Mouse (Mus musculus) liver, postnatal 0 days (tissue): ENCODE measurements around the gene Capns1. TPM values are rescaled to one million over a fixed set of nuclear protein-coding genes. Genes with fewer than 3 reads are reported as not detected.
"Not testable (repeated sequence)": the region's sequence is repeated elsewhere in the genome, so short reads cannot be mapped to it uniquely, and the experiment has no call there.

Experiments
- ATAC-seq: fragments of 200-750 bp; cut with Nextera tagmentation; 2 replicates; pipeline ENCODE4 v1.8.0; 2017; ENCODE audit warnings: mild to moderate bottlenecking, moderate library complexity
- DNase-seq: peaks from one replicate; pipeline ENCODE4 v3.0.0-alpha.2; 2016
- H3K27ac ChIP-seq: fragments of 300-500 bp; sonication (generic); 2 replicates; pipeline ENCODE4 v1.5.1; 2014; ENCODE audit warnings: antibody characterized with exemption, moderate library complexity, mild to moderate bottlenecking, low read depth
- H3K27me3 ChIP-seq: fragments of 300-500 bp; sonication (generic); 2 replicates; pipeline ENCODE4 v1.6.1; 2014; ENCODE audit warnings: low read length, control low read depth, mixed read lengths; ENCODE audit not compliant: insufficient read depth
- H3K36me3 ChIP-seq: fragments of 300-500 bp; sonication (generic); replicated peaks from 2 replicates; pipeline ENCODE4 v1.6.1; 2014; ENCODE audit warnings: mild to moderate bottlenecking, control low read depth, low read length, moderate library complexity, mixed read lengths; ENCODE audit not compliant: insufficient read depth
- H3K4me1 ChIP-seq: fragments of 300-500 bp; sonication (generic); 2 replicates; pipeline ENCODE4 v1.6.1; 2014; ENCODE audit warnings: antibody characterized with exemption, mild to moderate bottlenecking, control low read depth; ENCODE audit not compliant: insufficient read depth
- H3K4me2 ChIP-seq: fragments of 300-500 bp; sonication (generic); 2 replicates; pipeline ENCODE4 v1.6.1; 2014; ENCODE audit warnings: low read depth, mild to moderate bottlenecking, low read length, moderate library complexity, mixed read lengths
- H3K4me3 ChIP-seq: fragments of 300-500 bp; sonication (generic); 2 replicates; pipeline ENCODE4 v1.5.1; 2014; ENCODE audit warnings: low read depth, low read length
- H3K9ac ChIP-seq: fragments of 300-500 bp; sonication (generic); replicated peaks from 2 replicates; pipeline ENCODE4 v1.6.1; 2014; ENCODE audit warnings: mild to moderate bottlenecking, moderate library complexity
- H3K9me3 ChIP-seq: fragments of 300-500 bp; sonication (generic); 2 replicates; pipeline ENCODE4 v1.6.1; 2016; ENCODE audit warnings: mild to moderate bottlenecking, control low read depth, low read length, mixed read lengths
- CTCF ChIP-seq: sonication (generic); IDR thresholded peaks from 2 replicates; pipeline ENCODE4 v1.5.1; 2016; ENCODE audit warnings: antibody characterized with exemption, low read depth
- EP300 ChIP-seq: IDR thresholded peaks from 2 replicates; pipeline ENCODE4 v1.6.1; 2016; ENCODE audit warnings: antibody characterized with exemption, low read depth, mild to moderate bottlenecking
- WGBS: fragments of 180-500 bp; shearing (Covaris S2); extraction: QIAGEN DNeasy Blood & Tissue Kit; methylation state at CpG from one replicate; pipeline ENCODE4 v1.1.7; 2014; ENCODE audit not compliant: insufficient replicate concordance; 5-methylcytosine and 5-hydroxymethylcytosine counted together
- polyA plus RNA-seq: library from polyadenylated mRNA; unstranded; fragments of >200 nt; fragmentation: Nextera tagmentation; extraction: Ambion mirVana; gene quantifications from 2 replicates; pipeline ENCODE4 v1.2.1, GENCODE M21; 2015

Gene Capns1
- polyA plus RNA-seq, 1 experiment from 2014 or later, result 30.2 TPM

- TF ChIP-seq CTCF (no peak), EP300 (no peak)
- peak within 1 kb of the TSS; percentile 38 for H3K4me3 ChIP-seq
- peaks cover 6% of the 10 kb centered on the region for H3K4me1 ChIP-seq
- ATAC-seq (peak; percentile 86), DNase-seq (peak; percentile 89)
- H3K4me2 ChIP-seq, result peak within 1 kb of the TSS; percentile 77
- under 1% methylated on average over 11 of the region's 11 CpGs for WGBS
- H3K9ac ChIP-seq, result 0 out of 2 replicates have a peak within 1 kb of the TSS, but pooled peaks have one; percentile 0
- no peak within 1 kb of the TSS for H3K27ac ChIP-seq
- H3K9me3 ChIP-seq, result no peaks in the 10 kb centered on the region
- H3K36me3 ChIP-seq, result peaks cover 30% of the 10 kb centered on the region
- no peaks in the 10 kb centered on the region for H3K27me3 ChIP-seq
Observed at GRCm38 (mm10) chr7:30183879-30184289, 14.7 kb downstream of the Capns1 start, which contains the start of gene Cox7a1. TSS of gene Cox7a1 (plus strand) at chr7:30184144.

- H3K9me3 ChIP-seq, H3K27ac ChIP-seq, H3K9ac ChIP-seq, H3K4me3 ChIP-seq, DNase-seq, H3K27me3 ChIP-seq, H3K4me1 ChIP-seq, ATAC-seq: not testable (repeated sequence)
- H3K4me2 ChIP-seq, result peak overlapping the region; percentile 77; the same call in 1 of the 2 replicates
- WGBS, result 68% methylated on average over 7 of the region's 7 CpGs
- H3K36me3 ChIP-seq, result peaks cover 23% of the 10 kb centered on the region
Observed at GRCm38 (mm10) chr7:30183189-30183588, 15.4 kb downstream of the Capns1 start.

- H3K4me1 ChIP-seq, DNase-seq, H3K27me3 ChIP-seq, H3K9ac ChIP-seq, H3K9me3 ChIP-seq, ATAC-seq, H3K4me3 ChIP-seq, H3K4me2 ChIP-seq, H3K27ac ChIP-seq: not testable (repeated sequence)
- 90% methylated on average over 9 of the region's 10 CpGs for WGBS
- peaks cover 17% of the 10 kb centered on the region for H3K36me3 ChIP-seq
Observed at GRCm38 (mm10) chr7:30181929-30182328, 16.7 kb downstream of the Capns1 start.

GRCm38 (mm10) chr7:30181308-30181707, 17.3 kb downstream of the Capns1 start:
- Histone ChIP-seq H3K27ac (no peak overlapping the region), H3K4me1 (peaks cover 6% of the 10 kb centered on the region), H3K9ac (no peak overlapping the region), H3K4me2 (no peak overlapping the region), H3K4me3 (no peak overlapping the region), H3K36me3 (peaks cover 11% of the 10 kb centered on the region), H3K27me3 (no peaks in the 10 kb centered on the region), H3K9me3 (no peaks in the 10 kb centered on the region)
- peak; percentile 80 for DNase-seq
- TF ChIP-seq EP300, result no peak
- peak; percentile 96 for TF ChIP-seq CTCF
- 2% methylated on average over 4 of the region's 4 CpGs for WGBS
- ATAC-seq, result peak; percentile 30; the same call in 1 of the 2 replicates

GRCm38 (mm10) chr7:30178256-30178655, 20.4 kb downstream of the Capns1 start:
- no peak overlapping the region for H3K4me2 ChIP-seq
- H3K27ac ChIP-seq, result no peak overlapping the region
- H3K9me3 ChIP-seq, result no peaks in the 10 kb centered on the region
- H3K4me3 ChIP-seq, result no peak overlapping the region
- H3K9ac ChIP-seq, result no peak overlapping the region
- no peak for DNase-seq
- no peaks in the 10 kb centered on the region for H3K4me1 ChIP-seq
- 81% methylated on average over 11 of the region's 11 CpGs for WGBS
- H3K27me3 ChIP-seq, result no peaks in the 10 kb centered on the region
- peaks cover 6% of the 10 kb centered on the region; the same call in 1 of the 2 replicates for H3K36me3 ChIP-seq
- TF ChIP-seq EP300 (no peak), CTCF (no peak)
- ATAC-seq, result no peak

DNA sequence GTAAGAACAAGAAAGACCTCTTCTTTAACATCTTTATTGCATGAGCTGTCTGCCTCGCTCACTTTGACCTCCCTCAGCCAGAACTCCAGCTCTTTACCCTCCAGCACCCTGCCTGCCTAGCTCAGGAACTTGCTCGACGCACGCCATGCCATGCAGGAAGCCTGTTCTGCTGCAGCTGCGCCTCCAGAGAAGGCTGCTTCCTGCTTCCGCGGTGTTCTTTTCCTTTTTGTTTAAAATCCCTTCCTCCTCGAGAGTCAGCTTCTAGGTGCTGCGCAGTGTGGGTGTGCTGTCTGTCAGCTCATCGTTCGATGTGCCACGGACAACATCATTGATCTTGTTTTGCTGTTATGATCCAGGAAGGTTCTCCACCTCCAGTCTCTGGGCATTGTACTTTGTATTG, 22.1 kb downstream of the Capns1 start:
- Histone ChIP-seq H3K9ac (no peak overlapping the region), H3K4me3 (no peak overlapping the region), H3K27me3 (no peaks in the 10 kb centered on the region), H3K4me2 (0 out of 2 replicates have a peak overlapping the region, but pooled peaks have one; percentile 4), H3K36me3 (peaks cover 6% of the 10 kb centered on the region; the same call in 1 of the 2 replicates), H3K27ac (no peak overlapping the region), H3K4me1 (no peaks in the 10 kb centered on the region), H3K9me3 (no peaks in the 10 kb centered on the region)
- DNase-seq (no peak), ATAC-seq (no peak)
- no peak for TF ChIP-seq CTCF
- TF ChIP-seq EP300, result no peak
- WGBS, result 55% methylated on average over 12 of the region's 12 CpGs
